Mouse (Mus musculus): ENCODE results near the gene Mien1.

The Mien1 gene

DNA sequence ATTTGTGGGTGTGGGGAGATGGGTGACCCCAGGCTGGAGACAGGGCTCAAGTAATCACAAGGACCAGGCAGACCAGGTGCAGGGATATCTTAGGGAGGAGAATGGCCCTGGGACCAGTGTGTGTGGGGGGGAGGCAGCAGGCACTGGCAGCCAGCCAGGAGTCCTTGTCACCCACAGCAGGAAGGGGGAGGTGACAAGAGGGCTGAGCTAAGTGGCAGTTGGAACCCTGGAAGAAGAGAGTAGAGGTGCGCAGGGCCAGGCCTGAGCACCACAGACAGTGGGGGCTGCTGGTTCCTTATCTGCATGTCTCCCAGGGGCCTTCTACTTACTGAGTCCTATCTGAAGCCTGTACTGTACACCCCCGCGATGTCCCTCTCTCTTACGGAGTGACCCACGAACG lies 45.5 kb downstream of the Mien1 start:
- Histone ChIP-seq H3K27me3 (ENCODE audit: control insufficient read depth, insufficient read depth, low read length, poor library complexity, severe bottlenecking) (no peaks in the 10 kb centered on the region; the same call in 1 of the 2 replicates), H3K36me3 (ENCODE audit: control insufficient read depth, insufficient read depth, low read length, poor library complexity, severe bottlenecking) (no peaks in the 10 kb centered on the region)
- DNase-seq (ENCODE audit: low read depth, low spot score) = no peak

DNA sequence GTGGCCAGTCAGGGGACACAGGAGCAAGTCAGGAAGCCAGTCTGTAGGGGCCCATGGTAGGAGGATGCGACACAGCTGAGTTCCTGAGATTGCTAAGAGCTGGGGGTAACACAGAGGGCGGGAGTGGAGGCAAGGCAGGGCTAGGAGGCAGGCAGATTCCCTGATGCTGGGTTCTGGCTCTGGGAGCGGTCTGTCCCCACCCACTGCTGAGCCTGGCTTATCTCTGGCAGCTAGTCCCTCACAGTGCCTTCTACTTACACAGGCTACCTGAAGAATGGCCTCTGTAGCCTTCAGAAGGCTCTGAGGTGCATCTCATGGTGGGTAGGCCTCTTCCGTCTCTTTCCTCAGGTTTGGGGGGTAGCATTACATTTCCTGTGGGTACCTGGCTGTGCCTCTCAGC lies 46.1 kb downstream of the Mien1 start:
- DNase-seq (ENCODE audit: low read depth, low spot score) = no peak
- Histone ChIP-seq H3K36me3 (ENCODE audit: control insufficient read depth, insufficient read depth, low read length, poor library complexity, severe bottlenecking) (no peaks in the 10 kb centered on the region), H3K27me3 (ENCODE audit: control insufficient read depth, insufficient read depth, low read length, poor library complexity, severe bottlenecking) (no peaks in the 10 kb centered on the region; the same call in 1 of the 2 replicates)

DNA sequence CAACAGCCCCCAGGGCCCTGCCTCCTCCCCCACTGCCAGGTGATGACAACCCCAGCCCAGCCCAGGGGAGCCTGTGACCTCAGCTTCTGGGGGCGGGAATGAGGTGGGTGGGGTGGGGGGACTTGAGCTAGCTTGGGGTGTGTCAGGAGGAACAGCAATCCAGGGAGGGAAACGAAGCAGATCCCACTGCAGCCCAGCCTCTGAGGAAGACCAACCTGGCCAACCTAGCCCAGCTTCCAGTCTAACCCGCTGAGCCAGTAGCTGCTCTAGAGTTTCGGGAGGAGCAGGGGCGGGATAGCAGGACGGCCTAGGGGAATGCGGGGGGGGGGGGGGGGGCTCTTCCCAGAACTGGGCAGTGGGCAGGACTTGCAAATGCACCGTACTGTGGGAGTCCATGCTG lies 46.8 kb downstream of the Mien1 start:
- no peak for DNase-seq (ENCODE audit: low read depth, low spot score)
- Histone ChIP-seq H3K36me3 (ENCODE audit: control insufficient read depth, insufficient read depth, low read length, poor library complexity, severe bottlenecking) (no peaks in the 10 kb centered on the region), H3K27me3 (ENCODE audit: control insufficient read depth, insufficient read depth, low read length, poor library complexity, severe bottlenecking) (no peaks in the 10 kb centered on the region; the same call in 1 of the 2 replicates)

DNA sequence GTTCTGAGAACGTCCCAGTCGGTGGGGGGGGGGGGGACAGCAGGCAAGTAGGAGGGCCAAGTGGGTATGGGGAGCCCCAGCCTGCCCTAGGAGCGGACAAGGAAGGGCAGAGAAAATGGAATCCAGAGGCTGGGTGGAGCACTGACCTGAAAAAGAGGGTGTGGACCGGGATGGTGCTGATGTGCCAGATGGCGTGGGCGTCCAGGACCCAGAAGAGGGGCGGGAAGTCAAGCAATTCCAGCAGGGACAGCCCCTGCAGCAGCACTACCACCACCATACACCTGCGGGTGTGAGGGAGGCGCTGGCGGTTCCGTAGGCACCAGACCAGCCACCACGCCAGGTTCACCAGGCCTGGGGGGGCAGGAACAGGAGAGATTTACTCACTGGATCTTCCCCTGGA lies 48.6 kb downstream of the Mien1 start:
- no peaks in the 10 kb centered on the region for H3K36me3 ChIP-seq (ENCODE audit: control insufficient read depth, insufficient read depth, low read length, poor library complexity, severe bottlenecking)
- DNase-seq (ENCODE audit: low read depth, low spot score) = no peak
- no peaks in the 10 kb centered on the region for H3K27me3 ChIP-seq (ENCODE audit: control insufficient read depth, insufficient read depth, low read length, poor library complexity, severe bottlenecking)

DNA sequence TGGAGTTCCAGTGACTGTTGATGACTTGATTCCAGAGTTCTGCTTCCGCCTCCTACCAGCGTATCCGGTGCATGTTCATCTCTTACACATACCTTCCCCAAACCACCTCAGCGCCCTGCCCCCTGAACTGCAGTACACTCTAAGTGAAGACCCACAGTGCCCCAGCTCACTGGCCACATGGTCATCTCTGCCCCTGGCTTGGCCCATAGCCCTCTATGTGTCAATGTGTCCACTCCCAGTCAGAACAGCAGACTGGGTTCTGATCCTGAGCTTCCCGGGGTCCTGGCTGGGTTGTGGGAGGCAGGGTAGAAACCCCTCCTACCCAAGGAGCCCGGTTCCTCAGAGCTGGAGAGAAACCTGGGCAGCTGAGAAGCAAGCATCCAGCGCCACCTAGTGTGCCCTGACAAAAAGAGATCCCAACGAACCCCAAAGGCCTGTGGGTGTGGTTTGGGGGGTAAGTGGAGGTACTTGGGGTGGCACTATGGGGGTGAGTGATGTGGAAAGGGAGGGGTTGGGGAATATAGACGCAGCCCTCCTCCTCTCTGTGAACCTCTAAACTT lies 49.5 kb downstream of the Mien1 start:
- H3K36me3 ChIP-seq (ENCODE audit: control insufficient read depth, insufficient read depth, low read length, poor library complexity, severe bottlenecking) = no peaks in the 10 kb centered on the region
- DNase-seq (ENCODE audit: low read depth, low spot score) = peak; percentile 68
- H3K27me3 ChIP-seq (ENCODE audit: control insufficient read depth, insufficient read depth, low read length, poor library complexity, severe bottlenecking) = no peaks in the 10 kb centered on the region

DNA sequence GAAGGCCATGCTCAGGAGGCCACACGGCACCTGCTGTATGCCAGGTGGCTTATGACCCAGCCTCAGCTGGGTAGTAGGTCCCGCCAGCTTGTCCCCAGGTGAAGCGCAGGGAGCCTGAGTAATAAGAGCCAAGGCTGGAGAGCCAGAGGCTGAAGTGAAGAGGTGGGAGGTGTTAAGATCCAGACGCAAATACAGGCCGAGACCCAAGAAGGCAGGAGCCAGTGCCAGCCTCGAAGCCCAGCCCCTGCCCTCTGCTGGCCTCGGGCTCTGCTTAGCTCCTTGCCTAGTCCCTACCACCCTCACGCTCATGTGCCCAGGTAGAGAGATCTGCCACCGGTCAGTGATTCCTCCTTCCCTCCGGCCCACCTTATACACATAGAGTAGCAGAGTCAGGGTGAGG lies 50.5 kb downstream of the Mien1 start:
- Histone ChIP-seq H3K27me3 (ENCODE audit: control insufficient read depth, insufficient read depth, low read length, poor library complexity, severe bottlenecking) (no peaks in the 10 kb centered on the region), H3K36me3 (ENCODE audit: control insufficient read depth, insufficient read depth, low read length, poor library complexity, severe bottlenecking) (no peaks in the 10 kb centered on the region)
- DNase-seq (ENCODE audit: low read depth, low spot score) = no peak

All from splenic B cell, adult 2 months (primary cell).